Mouse (Mus musculus): Measurements from ENCODE around the gene Myt1. TPM values are rescaled to one million over a fixed set of nuclear protein-coding genes. Genes with fewer than 3 reads are reported as not detected.

The Myt1 gene
- polyA plus RNA-seq, 1 experiment, result 0.28 TPM

DNA sequence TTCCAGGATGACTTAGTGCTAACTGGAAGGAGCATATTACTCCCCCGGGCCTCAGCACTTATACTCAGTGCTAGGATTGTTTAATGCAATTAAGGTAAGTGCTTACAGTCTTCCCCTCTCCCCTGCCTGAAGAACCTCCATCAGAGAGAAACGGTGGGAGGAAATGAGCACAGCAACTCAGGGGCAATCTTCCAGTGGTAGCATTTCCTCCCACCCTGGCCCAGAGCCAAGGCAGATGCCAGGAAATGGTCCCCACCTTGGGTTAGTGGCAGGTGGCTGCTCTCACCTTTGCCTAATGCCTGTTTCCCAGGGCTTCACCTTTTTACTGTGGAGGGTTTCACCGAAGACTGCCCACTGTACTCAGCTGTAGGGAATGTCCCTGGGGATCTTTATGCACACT lies 33.1 kb upstream of the Myt1 start:
- no peak overlapping the region for H3K4me2 ChIP-seq (ENCODE audit: low read depth)
- TF ChIP-seq TCF12 (IDR thresholded peaks at IDR 0.05; ENCODE audit: insufficient read depth, poor library complexity, severe bottlenecking), result no peak
- TF ChIP-seq POLR2AphosphoS2 (IDR thresholded peaks at IDR 0.05; ENCODE audit: insufficient read length, low read depth), result no peak
- TF ChIP-seq MAX (IDR thresholded peaks at IDR 0.05; ENCODE audit: low read depth), result no peak
- no peak for TF ChIP-seq E2F4 (IDR thresholded peaks at IDR 0.05; ENCODE audit: insufficient read depth)
- no peak for TF ChIP-seq TCF3 (IDR thresholded peaks at IDR 0.05; ENCODE audit: insufficient read length, low read depth)
- TF ChIP-seq MYOG (IDR thresholded peaks at IDR 0.05; ENCODE audit: control insufficient read depth in 1 of 3, insufficient read depth in 1 of 3, insufficient read length in 2 of 3, low read depth in 2 of 3), result no peak
- TF ChIP-seq REST (IDR thresholded peaks at IDR 0.05; ENCODE audit: insufficient read depth, insufficient read length), result no peak
- no peak for TF ChIP-seq MYOD1 (IDR thresholded peaks at IDR 0.05; ENCODE audit: control insufficient read depth in 1 of 3, insufficient read length in 2 of 3, low read depth in 2 of 3)
- TF ChIP-seq CEBPB (IDR thresholded peaks at IDR 0.05; ENCODE audit: insufficient read depth, poor library complexity, severe bottlenecking), result no peak
- no peak for TF ChIP-seq SRF (IDR thresholded peaks at IDR 0.05; ENCODE audit: control insufficient read depth, insufficient read length, low read depth)
- no peak for TF ChIP-seq POLR2A (IDR thresholded peaks at IDR 0.05; ENCODE audit: insufficient read length, low read depth)
- TF ChIP-seq USF1 (IDR thresholded peaks at IDR 0.05; ENCODE audit: low read depth), result no peak

GRCm38 (mm10) chr2:181752626-181753025 lies 10.5 kb upstream of the Myt1 start:
- Histone ChIP-seq H3ac (ENCODE audit: control insufficient read depth, insufficient read length) (no peak overlapping the region), H3K79me2 (ENCODE audit: control insufficient read depth, insufficient read depth) (no peaks in the 10 kb centered on the region), H3K27me3 (ENCODE audit: control insufficient read depth, insufficient read depth, insufficient read length) (no peaks in the 10 kb centered on the region), H3K4me3 (no peak overlapping the region), H3K36me3 (ENCODE audit: control insufficient read depth, insufficient read depth) (no peaks in the 10 kb centered on the region), H3K4me2 (ENCODE audit: low read depth) (no peak overlapping the region)
- TF ChIP-seq SRF (IDR thresholded peaks at IDR 0.05; ENCODE audit: control insufficient read depth, insufficient read length, low read depth) (no peak), TCF3 (IDR thresholded peaks at IDR 0.05; ENCODE audit: insufficient read length, low read depth) (no peak), TCF12 (IDR thresholded peaks at IDR 0.05; ENCODE audit: insufficient read depth, poor library complexity, severe bottlenecking) (no peak), E2F4 (IDR thresholded peaks at IDR 0.05; ENCODE audit: insufficient read depth) (no peak), MYOG (IDR thresholded peaks at IDR 0.05; ENCODE audit: control insufficient read depth in 1 of 3, insufficient read depth in 1 of 3, insufficient read length in 2 of 3, low read depth in 2 of 3) (no peak), POLR2A (IDR thresholded peaks at IDR 0.05; ENCODE audit: insufficient read length, low read depth) (no peak), POLR2AphosphoS2 (IDR thresholded peaks at IDR 0.05; ENCODE audit: insufficient read length, low read depth) (no peak), CEBPB (IDR thresholded peaks at IDR 0.05; ENCODE audit: insufficient read depth, poor library complexity, severe bottlenecking) (no peak), MAX (IDR thresholded peaks at IDR 0.05; ENCODE audit: low read depth) (no peak), REST (IDR thresholded peaks at IDR 0.05; ENCODE audit: insufficient read depth, insufficient read length) (no peak), MYOD1 (IDR thresholded peaks at IDR 0.05; ENCODE audit: control insufficient read depth in 1 of 3, insufficient read length in 2 of 3, low read depth in 2 of 3) (no peak), USF1 (IDR thresholded peaks at IDR 0.05; ENCODE audit: low read depth) (no peak)

More for the DNA sequence above, 33.1 kb upstream of the Myt1 start:
- H3ac ChIP-seq (ENCODE audit: control insufficient read depth, insufficient read length), result no peak overlapping the region
- no peaks in the 10 kb centered on the region for H3K79me2 ChIP-seq (ENCODE audit: control insufficient read depth, insufficient read depth)
- no peaks in the 10 kb centered on the region for H3K36me3 ChIP-seq (ENCODE audit: control insufficient read depth, insufficient read depth)
- no peak overlapping the region for H3K4me3 ChIP-seq
- no peaks in the 10 kb centered on the region for H3K27me3 ChIP-seq (ENCODE audit: control insufficient read depth, insufficient read depth, insufficient read length)

- H3ac ChIP-seq (ENCODE audit: control insufficient read depth, insufficient read length), result no peak overlapping the region
- TF ChIP-seq SRF (IDR thresholded peaks at IDR 0.05; ENCODE audit: control insufficient read depth, insufficient read length, low read depth) (no peak), POLR2A (IDR thresholded peaks at IDR 0.05; ENCODE audit: insufficient read length, low read depth) (no peak), REST (IDR thresholded peaks at IDR 0.05; ENCODE audit: insufficient read depth, insufficient read length) (no peak), E2F4 (IDR thresholded peaks at IDR 0.05; ENCODE audit: insufficient read depth) (no peak), CEBPB (IDR thresholded peaks at IDR 0.05; ENCODE audit: insufficient read depth, poor library complexity, severe bottlenecking) (no peak), TCF3 (IDR thresholded peaks at IDR 0.05; ENCODE audit: insufficient read length, low read depth) (no peak), MYOG (IDR thresholded peaks at IDR 0.05; ENCODE audit: control insufficient read depth in 1 of 3, insufficient read depth in 1 of 3, insufficient read length in 2 of 3, low read depth in 2 of 3) (no peak)
- H3K79me2 ChIP-seq (ENCODE audit: control insufficient read depth, insufficient read depth), result no peaks in the 10 kb centered on the region
- no peak overlapping the region for H3K4me2 ChIP-seq (ENCODE audit: low read depth)
- no peak overlapping the region for H3K4me3 ChIP-seq
- no peaks in the 10 kb centered on the region for H3K27me3 ChIP-seq (ENCODE audit: control insufficient read depth, insufficient read depth, insufficient read length)
- no peaks in the 10 kb centered on the region for H3K36me3 ChIP-seq (ENCODE audit: control insufficient read depth, insufficient read depth)
Observed at GRCm38 (mm10) chr2:181758147-181758725, 4.9 kb upstream of the Myt1 start.

DNA sequence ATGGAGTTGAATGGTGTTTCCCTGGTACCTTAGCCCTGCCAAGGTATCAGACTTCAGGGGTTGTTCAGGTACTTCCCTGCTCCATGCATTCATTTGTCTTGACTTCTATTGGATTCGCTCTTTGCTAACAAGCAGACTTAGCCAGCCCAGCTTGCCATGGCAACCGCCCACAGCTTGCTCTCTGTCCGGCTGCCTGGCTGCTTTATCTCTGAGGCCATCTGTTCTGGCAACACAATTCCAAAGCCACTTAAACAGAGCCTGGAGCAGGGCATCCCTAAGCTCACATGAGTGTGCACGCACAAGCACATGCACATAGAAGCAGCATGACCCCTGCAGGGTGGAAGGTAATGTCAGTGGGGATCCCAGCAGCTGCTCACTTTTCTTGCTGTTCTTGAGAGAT lies 4.1 kb upstream of the Myt1 start:
- Histone ChIP-seq H3K4me3 (no peak overlapping the region), H3K27me3 (ENCODE audit: control insufficient read depth, insufficient read depth, insufficient read length) (no peaks in the 10 kb centered on the region), H3K36me3 (ENCODE audit: control insufficient read depth, insufficient read depth) (no peaks in the 10 kb centered on the region), H3K4me2 (ENCODE audit: low read depth) (no peak overlapping the region), H3K79me2 (ENCODE audit: control insufficient read depth, insufficient read depth) (no peaks in the 10 kb centered on the region), H3ac (ENCODE audit: control insufficient read depth, insufficient read length) (no peak overlapping the region)
- no peak for TF ChIP-seq USF1 (IDR thresholded peaks at IDR 0.05; ENCODE audit: low read depth)
- TF ChIP-seq TCF12 (IDR thresholded peaks at IDR 0.05; ENCODE audit: insufficient read depth, poor library complexity, severe bottlenecking), result no peak
- no peak for TF ChIP-seq POLR2A (IDR thresholded peaks at IDR 0.05; ENCODE audit: insufficient read length, low read depth)
- TF ChIP-seq MAX (IDR thresholded peaks at IDR 0.05; ENCODE audit: low read depth), result no peak
- no peak for TF ChIP-seq TCF3 (IDR thresholded peaks at IDR 0.05; ENCODE audit: insufficient read length, low read depth)
- no peak for TF ChIP-seq REST (IDR thresholded peaks at IDR 0.05; ENCODE audit: insufficient read depth, insufficient read length)
- TF ChIP-seq MYOG (IDR thresholded peaks at IDR 0.05; ENCODE audit: control insufficient read depth in 1 of 3, insufficient read depth in 1 of 3, insufficient read length in 2 of 3, low read depth in 2 of 3), result no peak
- no peak for TF ChIP-seq MYOD1 (IDR thresholded peaks at IDR 0.05; ENCODE audit: control insufficient read depth in 1 of 3, insufficient read length in 2 of 3, low read depth in 2 of 3)
- TF ChIP-seq E2F4 (IDR thresholded peaks at IDR 0.05; ENCODE audit: insufficient read depth), result no peak
- TF ChIP-seq POLR2AphosphoS2 (IDR thresholded peaks at IDR 0.05; ENCODE audit: insufficient read length, low read depth), result no peak
- no peak for TF ChIP-seq SRF (IDR thresholded peaks at IDR 0.05; ENCODE audit: control insufficient read depth, insufficient read length, low read depth)
- no peak for TF ChIP-seq CEBPB (IDR thresholded peaks at IDR 0.05; ENCODE audit: insufficient read depth, poor library complexity, severe bottlenecking)

Measured in myocyte (in vitro differentiated cells).